Mouse (Mus musculus) c-Kit-positive CD71-negative TER-119-negative erythroid progenitor cells, embryonic 14.5 days (primary cell): ENCODE measurements around the gene Dapp1.
"Not testable (repeated sequence)": the region's sequence is repeated elsewhere in the genome, so short reads cannot be mapped to it uniquely, and the experiment has no call there.

ENCODE experiments used
- DNase-seq: peaks from one replicate; pipeline ENCODE4 v3.0.0-alpha.2; 2013; ENCODE audit warnings: low read depth

Dapp1 gene

DNA sequence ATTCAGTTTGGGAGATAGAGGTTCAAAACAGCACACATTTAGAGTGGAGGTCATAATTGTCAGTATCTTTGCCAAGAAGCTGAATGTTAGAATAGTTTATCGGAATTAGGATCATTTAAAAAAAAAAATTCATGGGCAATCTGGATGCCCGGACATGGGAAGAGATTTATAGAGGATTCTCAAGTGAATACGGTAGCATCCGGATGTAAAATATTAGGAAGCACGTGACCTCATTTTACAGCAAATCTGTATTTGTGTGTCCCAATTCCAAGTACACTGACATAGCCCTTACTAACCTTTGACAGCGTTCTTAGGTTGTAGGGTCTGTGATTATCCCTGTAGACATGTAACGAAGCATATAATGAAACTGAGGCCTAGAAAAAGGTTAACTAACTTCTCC lies 61.9 kb downstream of the Dapp1 start:
- DNase-seq, result no peak

- no peak for DNase-seq
Observed at GRCm38 (mm10) chr3:137918932-137919311, 62.4 kb downstream of the Dapp1 start.

DNA sequence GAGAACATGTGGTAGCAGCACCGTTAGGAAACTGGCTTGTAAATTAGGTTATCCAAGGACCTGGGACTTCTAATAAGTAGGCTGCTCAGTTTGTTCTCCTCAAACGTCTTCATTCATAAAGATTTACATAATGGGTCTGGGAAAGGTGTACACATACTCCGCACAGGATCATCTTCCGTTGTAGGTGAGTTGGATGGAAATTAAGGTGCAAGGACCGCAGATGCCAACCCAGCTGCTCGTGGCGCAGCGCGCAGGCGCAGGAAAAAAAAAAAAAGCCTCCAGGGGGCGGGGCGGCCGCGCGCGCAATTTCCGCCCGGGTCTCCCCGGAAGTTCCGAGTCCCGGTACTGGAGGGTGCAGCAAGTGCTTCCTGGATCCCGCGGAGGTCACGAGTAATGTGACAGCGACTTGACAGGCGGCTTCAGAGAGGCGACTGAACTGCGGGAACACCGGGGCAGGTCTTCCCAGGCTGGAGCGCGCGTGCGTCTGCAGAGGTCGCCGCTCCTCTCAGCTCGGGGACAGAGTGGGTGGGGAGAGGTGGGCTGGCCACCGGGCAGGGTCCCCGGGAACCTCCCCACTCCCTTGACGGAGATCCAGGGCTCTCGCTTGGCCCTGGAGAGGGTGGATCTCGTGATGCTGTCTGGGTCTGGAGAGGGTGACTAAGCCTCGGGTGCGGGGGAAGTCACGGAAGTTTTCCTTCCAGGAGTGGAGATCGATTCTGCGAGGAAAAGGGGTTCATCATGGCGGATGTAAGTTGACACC lies 63.0 kb downstream of the Dapp1 start, which contains the start of gene Lamtor3:
Gene Lamtor3, plus strand, starts transcription at position 335 of the 760 bp plus-strand sequence.
- peak; percentile 68 for DNase-seq

DNA sequence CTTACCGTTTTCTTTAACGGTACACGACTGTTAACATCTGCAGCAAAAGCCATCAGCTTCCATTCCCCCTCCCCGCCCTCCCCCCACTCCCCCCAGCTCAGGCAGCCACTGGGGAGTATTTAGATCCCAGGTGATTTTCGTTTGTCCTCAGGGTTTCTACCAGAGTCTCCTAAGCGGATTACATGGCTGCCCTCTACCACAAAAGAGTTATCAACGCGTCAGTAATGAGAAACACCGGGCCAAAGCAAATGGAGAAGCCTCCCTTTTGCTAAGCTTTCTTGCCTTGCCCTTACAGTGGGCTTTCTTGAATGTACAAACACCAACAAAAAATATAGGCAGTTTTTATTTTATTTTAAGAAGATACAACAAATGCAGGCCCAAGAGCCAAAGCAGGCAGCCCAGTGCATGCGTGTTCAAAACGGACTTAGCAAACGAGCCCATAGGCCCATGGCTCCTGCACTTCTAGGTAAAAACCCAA lies 63.6 kb downstream of the Dapp1 start:
- no peak for DNase-seq

GRCm38 (mm10) chr3:137914567-137914966 lies 66.8 kb downstream of the Dapp1 start:
- DNase-seq, result not testable (repeated sequence)

DNA sequence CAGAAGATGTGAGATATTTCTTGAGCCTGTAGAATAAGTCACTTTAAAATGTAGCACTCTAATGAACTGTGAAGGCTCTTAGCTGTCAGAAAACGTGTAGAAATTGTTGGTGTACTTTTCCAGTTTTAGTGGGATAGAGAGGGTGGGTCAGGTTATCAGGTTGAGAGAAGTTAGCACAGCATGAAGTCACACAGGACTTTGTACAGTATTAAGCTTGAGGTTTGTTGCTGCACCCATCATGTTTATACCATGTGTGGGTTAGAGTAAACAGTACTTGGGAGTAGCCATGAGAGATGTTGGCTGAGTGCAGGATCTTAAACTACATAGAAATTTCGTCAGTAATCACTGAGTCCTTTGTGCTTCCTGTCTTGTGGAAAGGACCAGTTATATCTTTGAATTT lies 68.3 kb downstream of the Dapp1 start:
- DNase-seq, result no peak

DNA sequence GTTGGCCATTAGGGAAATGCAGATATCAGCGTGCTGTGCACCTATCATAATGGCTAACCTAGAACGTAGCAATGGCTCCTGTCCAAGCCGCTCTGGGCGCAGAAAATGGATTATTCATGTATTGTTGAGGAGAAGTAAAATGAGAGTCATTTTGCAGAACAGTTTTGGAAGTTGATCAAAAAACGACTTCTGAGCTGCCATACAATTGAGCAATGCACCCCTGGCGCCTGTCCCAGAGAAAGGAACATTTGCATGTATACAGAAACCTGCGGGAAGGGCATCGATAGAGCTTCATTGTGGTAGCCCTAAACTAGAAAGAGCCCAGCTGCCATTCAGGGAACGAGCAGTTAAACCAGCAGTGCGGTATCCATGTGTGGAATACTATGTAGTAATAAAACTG lies 81.2 kb downstream of the Dapp1 start:
- no peak for DNase-seq

GRCm38 (mm10) chr3:137897685-137898084 lies 83.7 kb downstream of the Dapp1 start:
- no peak for DNase-seq

DNA sequence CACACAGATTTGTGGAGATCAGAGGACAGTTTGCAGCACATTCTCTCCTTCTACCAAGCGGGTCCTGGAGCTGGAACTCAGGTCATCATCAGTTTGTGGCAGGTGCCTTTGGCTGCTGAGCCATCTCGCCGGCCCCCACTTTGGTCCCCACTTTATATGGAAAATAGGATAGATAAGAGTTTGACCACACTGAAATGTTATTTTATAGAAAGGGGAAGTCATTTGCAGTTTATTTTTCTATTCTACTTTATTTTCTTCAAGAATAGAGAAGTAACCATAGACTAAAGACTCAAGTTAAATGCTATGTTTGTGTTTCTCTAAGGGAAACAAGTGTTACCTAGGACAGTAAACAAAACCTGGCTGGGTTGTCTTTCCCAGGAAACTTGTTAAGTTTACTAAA lies 84.5 kb downstream of the Dapp1 start:
- DNase-seq, result no peak

DNA sequence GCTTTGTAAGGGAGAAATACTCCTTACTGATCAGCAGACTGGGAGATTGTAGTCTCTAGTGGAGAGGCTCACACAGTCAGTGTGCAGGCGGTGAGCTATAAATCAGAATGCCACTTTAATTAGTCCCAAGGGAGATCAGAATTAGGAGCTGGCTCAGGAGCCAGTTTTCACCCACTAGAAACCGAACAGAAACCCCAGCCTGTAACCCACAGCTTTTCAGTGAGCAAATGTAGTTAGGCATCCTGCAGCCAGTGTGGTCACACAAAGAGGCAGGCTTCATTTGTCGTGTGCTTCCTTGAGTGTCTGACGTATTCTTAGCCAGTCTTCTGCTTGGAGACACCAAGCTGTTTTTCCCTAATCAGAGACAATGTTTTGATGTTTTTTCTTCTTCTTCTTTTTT lies 85.0 kb downstream of the Dapp1 start:
- DNase-seq, result no peak

- DNase-seq, result no peak
Observed at GRCm38 (mm10) chr3:137895196-137895595, 86.1 kb downstream of the Dapp1 start.

- no peak for DNase-seq
Observed at GRCm38 (mm10) chr3:137893789-137894188, 87.6 kb downstream of the Dapp1 start.

- no peak for DNase-seq
Observed at GRCm38 (mm10) chr3:137892118-137892517, 89.2 kb downstream of the Dapp1 start.

DNA sequence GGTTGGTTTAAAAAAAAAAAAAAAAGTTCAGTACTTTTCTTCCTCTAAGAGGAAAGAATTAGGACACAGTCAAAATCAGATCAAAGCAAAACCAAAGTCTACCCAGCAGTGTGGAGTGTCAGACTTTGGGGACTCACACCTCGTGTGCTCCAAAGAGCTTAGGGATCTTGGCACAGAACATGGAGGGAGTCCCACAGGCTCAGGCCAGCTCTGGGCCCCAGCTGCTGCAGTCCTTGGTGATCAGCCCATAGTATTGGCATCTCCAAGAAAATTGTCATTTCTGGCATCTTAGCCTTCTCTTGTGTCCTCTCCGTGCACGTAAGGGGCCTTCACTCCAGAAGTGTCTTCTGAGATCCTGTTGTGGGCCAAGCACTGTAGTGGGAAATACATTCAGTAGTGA lies 90.3 kb downstream of the Dapp1 start:
- DNase-seq, result no peak

DNA sequence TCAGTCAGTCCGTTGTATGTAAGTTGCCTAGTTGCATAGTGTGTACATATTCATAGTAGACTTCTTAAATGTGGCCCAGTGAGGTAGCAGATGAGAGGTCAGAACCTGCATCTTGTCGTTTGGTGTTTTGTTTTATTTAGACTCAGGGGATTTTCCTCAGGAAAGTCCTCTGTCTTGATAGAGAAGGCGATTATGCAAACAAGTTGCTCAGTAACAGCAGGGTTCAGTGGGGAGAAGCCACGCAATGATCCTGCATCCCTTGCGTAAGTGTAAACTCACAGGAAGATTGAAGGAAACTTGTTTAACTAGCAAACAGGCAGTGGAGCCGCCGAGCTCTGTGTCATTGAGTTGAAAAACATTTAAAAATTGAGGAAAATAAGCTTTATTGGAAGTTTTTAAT lies 93.4 kb downstream of the Dapp1 start:
- DNase-seq, result no peak

GRCm38 (mm10) chr3:137881093-137881492 lies 100.3 kb downstream of the Dapp1 start:
- no peak for DNase-seq
